Mouse (Mus musculus): ENCODE data around the gene Trpm3. TPM values are rescaled to one million over a fixed set of nuclear protein-coding genes. Genes with fewer than 3 reads are reported as not detected.

Trpm3 gene
- polyA plus RNA-seq, 1 experiment from 2014 or later: 37.2 TPM

GRCm38 (mm10) chr19:23042168-23042733 is 903.4 kb downstream of the Trpm3 start:
- H3K4me3 ChIP-seq: no peak overlapping the region
- H3K4me1 ChIP-seq (replicated peaks): no peaks in the 10 kb centered on the region
- no peaks in the 10 kb centered on the region for H3K36me3 ChIP-seq
- no peak overlapping the region for H3K27ac ChIP-seq (replicated peaks)
- H3K4me2 ChIP-seq: no peak overlapping the region
- no peaks in the 10 kb centered on the region for H3K9me3 ChIP-seq
- no peak for ATAC-seq (ENCODE audit: low FRiP score, low read depth)
- 79% methylated on average over 6 of the region's 6 CpGs for WGBS
- no peaks in the 10 kb centered on the region for H3K27me3 ChIP-seq
- H3K9ac ChIP-seq: no peak overlapping the region

DNA sequence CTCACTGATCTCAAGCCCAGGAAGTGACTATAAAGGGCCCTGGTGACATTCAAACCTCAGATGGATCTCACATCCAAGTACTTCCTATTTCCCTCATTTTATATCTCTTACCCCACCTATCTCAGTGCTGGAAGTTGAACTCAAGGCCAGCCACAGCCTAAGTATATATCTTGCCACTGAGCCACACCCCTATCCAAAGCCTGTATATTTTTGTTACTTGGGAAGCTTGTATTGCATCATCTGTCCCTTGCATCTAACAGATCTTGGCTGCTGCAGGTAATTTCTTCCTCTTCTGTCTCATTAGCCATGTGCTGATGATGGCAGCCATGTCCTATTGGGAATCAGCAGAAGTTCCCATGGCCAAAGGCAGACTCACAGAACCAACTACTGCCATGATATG is 904.9 kb downstream of the Trpm3 start:
- H3K9me3 ChIP-seq: no peaks in the 10 kb centered on the region
- H3K36me3 ChIP-seq: no peaks in the 10 kb centered on the region
- no peak overlapping the region for H3K4me2 ChIP-seq
- no peak overlapping the region for H3K4me3 ChIP-seq
- no peaks in the 10 kb centered on the region for H3K27me3 ChIP-seq
- H3K27ac ChIP-seq (replicated peaks): no peak overlapping the region
- no peaks in the 10 kb centered on the region for H3K4me1 ChIP-seq (replicated peaks)
- H3K9ac ChIP-seq: no peak overlapping the region
- no peak for ATAC-seq (ENCODE audit: low FRiP score, low read depth)

MicroRNAs within 50 kb of the gene (microRNA counts, 519-probe panel; counts per million panel counts)
- 4,494 counts per million, percentile 92 among the panel's probes with 10 or more counts for microRNA mmu-miR-204

Small RNA genes lying within 50 kb of the gene (microRNA-seq; reads per million reads assigned to microRNA genes)
- gene Mir204: 2,552 reads per million, percentile 85 among the genes with 10 or more reads in this experiment
